In genomic region chr1:39210928-39211327, GRCm38 (mm10) we compare ENCODE assay signal across 11 mouse cellular contexts. TPM values are rescaled to one million over a fixed set of nuclear protein-coding genes. Genes with fewer than 3 reads are reported as not detected.
DNase-seq lines count a peak whose midpoint lies in the region; TF ChIP-seq lines count a peak whose summit lies in the region.
"Had no signal": no experiment of that assay in that cellular context is flagged by ENCODE, and none has a peak within 500 bp of the region (broad histone marks: within the 10 kb centered on the region; RNA-seq: fewer than 3 reads in every experiment).

No protein-coding gene starts in this region.

- H3K4me1 ChIP-seq in thymus, adult 2 months (replicated peaks; ENCODE audit: control insufficient read depth, insufficient read depth, low read length), result peaks cover 9% of the 10 kb centered on the region
- H3K4me1 ChIP-seq: midbrain, embryonic 13.5 days had no signal

- H3K27ac ChIP-seq in layer of hippocampus, adult 2 months, result no peak overlapping the region
- H3K27ac ChIP-seq in thymus, adult 2 months (ENCODE audit: control insufficient read depth, insufficient read depth, low read length), result no peak overlapping the region
- H3K27ac ChIP-seq: hindbrain, embryonic 14.5 days; midbrain, embryonic 13.5 days had no signal

- 51% methylated on average over 5 of the region's 5 CpGs for WGBS in thymus, adult 2 months

- no peak overlapping the region for H3K4me3 ChIP-seq in layer of hippocampus, adult 2 months
- H3K4me3 ChIP-seq in thymus, adult 2 months (ENCODE audit: control insufficient read depth, insufficient read depth, low read length), result no peak overlapping the region
- H3K4me3 ChIP-seq: midbrain, embryonic 13.5 days had no signal

- intact Hi-C loops in left cerebral cortex, postnatal 36 days (cut with DNase I), result no loop called here

- DNase-seq in cerebellum, postnatal 10 days, result peak; percentile 21 to 24
- DNase-seq in cerebellum, postnatal 25 days, result no peak
- DNase-seq in layer of hippocampus, adult 2 months (ENCODE audit: low spot score in 2 of 2), result no peak
- DNase-seq in layer of hippocampus, adult 9-11 months, result no peak
- DNase-seq in thymus, adult 2 months, result peak; percentile 54
- DNase-seq in thymus, adult 18-20 months, result no peak
- DNase-seq in B cell, adult 2 months, result no peak
- no peak for DNase-seq in left cerebral cortex, postnatal 36 days (ENCODE audit: low spot score in 2 of 2)
- DNase-seq: lung, postnatal 14 days had no signal

- no peak for TF ChIP-seq POLR2A in thymus, adult 2 months (IDR thresholded peaks at IDR 0.05; ENCODE audit: control insufficient read depth, extremely low read depth, insufficient read depth, low read length, poor library complexity)

- H3K36me3 ChIP-seq in thymus, adult 2 months (ENCODE audit: control insufficient read depth, insufficient read depth, low read length), result no peaks in the 10 kb centered on the region
- H3K36me3 ChIP-seq: midbrain, embryonic 13.5 days had no signal

- peak; percentile 40 for TF ChIP-seq CTCF in layer of hippocampus, adult 2 months (conservative IDR thresholded peaks at IDR 0.05)
- peak; percentile 68; the same call in 1 of the 2 replicates for TF ChIP-seq CTCF in thymus, adult 2 months (IDR thresholded peaks at IDR 0.05; ENCODE audit: borderline replicate concordance, control insufficient read depth, extremely low read depth, insufficient read depth, low read length, poor library complexity)

- no peaks in the 10 kb centered on the region for H3K27me3 ChIP-seq in thymus, adult 2 months (ENCODE audit: control insufficient read depth, insufficient read depth, low read length)
- H3K27me3 ChIP-seq: midbrain, embryonic 13.5 days had no signal

RNA-seq across cellular contexts. Expression of gene Npas2, which starts 17.4 kb away (rescaled TPM):
- 10 to 100 TPM; 35.7 to 36.3 TPM for total RNA-seq in layer of hippocampus, adult 2 months (2021)
- 6.9 and 7.7 TPM in 2 replicates for polyA plus RNA-seq in thymus, adult 2 months (2012; rRNA removed)
- total RNA-seq in left cerebral cortex, postnatal 36 days (2021), result 10 to 100 TPM; 59.3 to 65.4 TPM

Comparison
In these comparisons a context has a peak if more than half of its experiments do, and no peak if none do; other contexts are left out.
1. DNase-seq: peak in cerebellum, postnatal 10 days (2 of 2) and thymus, adult 2 months (single experiment); none in cerebellum, postnatal 25 days (0 of 2), layer of hippocampus, adult 2 months (0 of 2), layer of hippocampus, adult 9-11 months (single experiment), thymus, adult 18-20 months (0 of 2), B cell, adult 2 months (0 of 2) and left cerebral cortex, postnatal 36 days (0 of 2).